Mouse (Mus musculus) midbrain, postnatal 0 days (tissue): ENCODE results near the gene Ier5. TPM values are rescaled to one million over a fixed set of nuclear protein-coding genes. Genes with fewer than 3 reads are reported as not detected.

Experiments
- ATAC-seq: fragments of 200-750 bp; cut with Nextera tagmentation; 2 replicates; pipeline ENCODE4 v1.8.0; 2017; ENCODE audit warnings: moderate number of reproducible peaks, mild to moderate bottlenecking, moderate TSS enrichment, moderate library complexity; ENCODE audit not compliant: low FRiP score
- DNase-seq: peaks from one replicate; pipeline ENCODE4 v3.0.0-alpha.2; 2015; ENCODE audit warnings: low spot score
- H3K27ac ChIP-seq: fragments of 300-500 bp; sonication (generic); 2 replicates; pipeline ENCODE4 v1.5.1; 2014; ENCODE audit warnings: low read depth, mild to moderate bottlenecking, low read length, mixed read lengths
- H3K27me3 ChIP-seq: fragments of 300-500 bp; sonication (generic); 2 replicates; pipeline ENCODE4 v1.6.1; 2014; ENCODE audit warnings: low read length, control low read depth, mixed read lengths; ENCODE audit not compliant: insufficient read depth
- H3K36me3 ChIP-seq: fragments of 300-500 bp; sonication (generic); 2 replicates; pipeline ENCODE4 v1.6.1; 2014; ENCODE audit warnings: low read length, control low read depth, mixed read lengths; ENCODE audit not compliant: insufficient read depth
- H3K4me1 ChIP-seq: fragments of 300-500 bp; sonication (generic); 2 replicates; pipeline ENCODE4 v1.6.1; 2014; ENCODE audit warnings: mild to moderate bottlenecking, control low read depth, antibody characterized with exemption, low read length, mixed read lengths; ENCODE audit not compliant: insufficient read depth
- H3K4me2 ChIP-seq: fragments of 300-500 bp; sonication (generic); 2 replicates; pipeline ENCODE4 v1.6.1; 2014; ENCODE audit warnings: low read depth, mild to moderate bottlenecking, low read length, mixed read lengths; ENCODE audit not compliant: poor library complexity, severe bottlenecking
- H3K4me3 ChIP-seq: fragments of 300-500 bp; sonication (generic); 2 replicates; pipeline ENCODE4 v1.5.1; 2014; ENCODE audit warnings: low read depth, mild to moderate bottlenecking, low read length, moderate library complexity
- H3K9ac ChIP-seq: fragments of 300-500 bp; sonication (generic); replicated peaks from 2 replicates; pipeline ENCODE4 v1.6.1; 2014; ENCODE audit warnings: mild to moderate bottlenecking, low read length, moderate library complexity, mixed read lengths; ENCODE audit not compliant: poor library complexity, severe bottlenecking
- H3K9me3 ChIP-seq: fragments of 300-500 bp; sonication (generic); 2 replicates; pipeline ENCODE4 v1.6.1; 2016; ENCODE audit warnings: low read length, control low read depth
- CTCF ChIP-seq: IDR thresholded peaks from 2 replicates; pipeline ENCODE4 v1.5.1; 2016; ENCODE audit warnings: antibody characterized with exemption, mild to moderate bottlenecking
- WGBS: fragments of 180-500 bp; shearing (Covaris S2); extraction: QIAGEN DNeasy Blood & Tissue Kit; methylation state at CpG from one replicate; pipeline ENCODE4 v1.1.7; 2014; 5-methylcytosine and 5-hydroxymethylcytosine counted together
- polyA plus RNA-seq: library from polyadenylated mRNA; unstranded; fragments of >200 nt; fragmentation: Nextera tagmentation; extraction: Ambion mirVana; gene quantifications from 2 replicates; pipeline ENCODE4 v1.2.1, GENCODE M21; 2015
- total RNA-seq: library from RNA; depleted of rRNA; stranded (reverse); fragments of >200 nt; gene quantifications from 2 replicates; pipeline ENCODE4 v1.2.3, GENCODE M21; 2014

Gene Ier5
- total and polyA plus RNA-seq, 2 experiments from 2014 or later = 4.0 to 44.2 TPM

GRCm38 (mm10) chr1:155107843-155108242, 8.4 kb upstream of the Ier5 start:
- ATAC-seq = no peak

DNA sequence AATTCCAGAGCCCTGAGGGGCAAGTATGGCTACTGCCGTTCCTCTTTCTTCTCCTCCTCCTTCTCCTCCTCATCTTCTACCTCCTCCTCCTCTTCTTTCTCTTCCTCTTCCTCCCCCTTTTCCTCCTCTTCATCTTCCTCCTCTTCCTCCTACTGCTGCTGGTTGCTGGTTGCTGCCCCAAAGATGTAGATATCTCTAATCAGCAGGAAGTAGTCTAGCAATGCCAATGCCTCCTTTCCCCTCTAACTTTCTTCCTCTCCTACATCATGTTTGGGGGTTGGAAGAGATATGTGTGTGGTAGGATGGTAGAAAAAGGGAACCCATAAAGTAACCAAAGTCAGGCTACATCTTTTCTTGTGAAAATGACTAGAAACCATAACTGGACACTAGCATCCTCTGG, 6.9 kb upstream of the Ier5 start:
- ATAC-seq (no peak), DNase-seq (no peak)
- Histone ChIP-seq H3K4me1 (peaks cover 6% of the 10 kb centered on the region), H3K27me3 (no peaks in the 10 kb centered on the region), H3K9me3 (no peaks in the 10 kb centered on the region), H3K36me3 (no peaks in the 10 kb centered on the region), H3K9ac (no peak overlapping the region), H3K27ac (no peak overlapping the region), H3K4me3 (no peak overlapping the region), H3K4me2 (no peak overlapping the region)
- no peak for TF ChIP-seq CTCF
- 100% methylated on average over 1 of the region's 1 CpGs for WGBS

More at GRCm38 (mm10) chr1:155107843-155108242, 8.4 kb upstream of the Ier5 start:
- no peaks in the 10 kb centered on the region for H3K9me3 ChIP-seq
- H3K9ac ChIP-seq = no peak overlapping the region
- H3K4me1 ChIP-seq = peaks cover 6% of the 10 kb centered on the region
- H3K27ac ChIP-seq = no peak overlapping the region
- no peak overlapping the region for H3K4me2 ChIP-seq
- H3K36me3 ChIP-seq = no peaks in the 10 kb centered on the region
- 49% methylated on average over 5 of the region's 5 CpGs for whole genome bisulfite sequencing
- no peak for DNase-seq
- TF ChIP-seq CTCF = no peak
- no peaks in the 10 kb centered on the region for H3K27me3 ChIP-seq
- H3K4me3 ChIP-seq = no peak overlapping the region

- ATAC-seq = no peak
- H3K27ac ChIP-seq = no peak overlapping the region
- no peaks in the 10 kb centered on the region for H3K27me3 ChIP-seq
- H3K36me3 ChIP-seq = no peaks in the 10 kb centered on the region
- no peaks in the 10 kb centered on the region for H3K9me3 ChIP-seq
- no peaks in the 10 kb centered on the region for H3K4me1 ChIP-seq
- TF ChIP-seq CTCF = no peak
- H3K4me3 ChIP-seq = no peak overlapping the region
- WGBS = 89% methylated on average over 5 of the region's 5 CpGs
- no peak overlapping the region for H3K9ac ChIP-seq
- no peak for DNase-seq
- H3K4me2 ChIP-seq = no peak overlapping the region
These were observed 4.6 kb upstream of the Ier5 start for GRCm38 (mm10) chr1:155103991-155104390.

DNA sequence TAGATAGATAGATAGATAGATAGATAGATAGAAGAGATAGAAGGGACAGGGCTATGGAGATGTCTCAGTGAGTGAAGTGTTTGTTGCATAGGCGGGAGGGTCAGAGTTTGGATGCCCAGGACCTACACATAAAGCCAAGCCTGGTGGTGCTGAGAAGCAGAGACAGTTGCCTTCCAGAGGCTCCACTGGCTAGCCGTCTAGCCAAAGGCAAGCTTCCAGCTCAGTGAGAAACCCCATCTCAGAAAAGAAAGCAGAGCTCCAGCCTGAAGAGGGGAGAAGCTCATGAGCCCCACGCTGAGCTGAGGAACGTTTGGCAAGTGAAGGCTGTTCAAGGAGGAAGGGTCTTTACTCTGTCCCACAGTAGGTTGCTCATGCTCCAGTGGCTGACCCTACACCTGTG, 3.2 kb upstream of the Ier5 start:
- no peak for DNase-seq
- TF ChIP-seq CTCF = no peak
- Histone ChIP-seq H3K9me3 (no peaks in the 10 kb centered on the region), H3K27ac (no peak overlapping the region), H3K4me3 (no peak overlapping the region), H3K4me1 (no peaks in the 10 kb centered on the region), H3K9ac (no peak overlapping the region), H3K27me3 (no peaks in the 10 kb centered on the region), H3K36me3 (no peaks in the 10 kb centered on the region), H3K4me2 (no peak overlapping the region)
- no peak for ATAC-seq
- 72% methylated on average over 4 of the region's 4 CpGs for WGBS

DNA sequence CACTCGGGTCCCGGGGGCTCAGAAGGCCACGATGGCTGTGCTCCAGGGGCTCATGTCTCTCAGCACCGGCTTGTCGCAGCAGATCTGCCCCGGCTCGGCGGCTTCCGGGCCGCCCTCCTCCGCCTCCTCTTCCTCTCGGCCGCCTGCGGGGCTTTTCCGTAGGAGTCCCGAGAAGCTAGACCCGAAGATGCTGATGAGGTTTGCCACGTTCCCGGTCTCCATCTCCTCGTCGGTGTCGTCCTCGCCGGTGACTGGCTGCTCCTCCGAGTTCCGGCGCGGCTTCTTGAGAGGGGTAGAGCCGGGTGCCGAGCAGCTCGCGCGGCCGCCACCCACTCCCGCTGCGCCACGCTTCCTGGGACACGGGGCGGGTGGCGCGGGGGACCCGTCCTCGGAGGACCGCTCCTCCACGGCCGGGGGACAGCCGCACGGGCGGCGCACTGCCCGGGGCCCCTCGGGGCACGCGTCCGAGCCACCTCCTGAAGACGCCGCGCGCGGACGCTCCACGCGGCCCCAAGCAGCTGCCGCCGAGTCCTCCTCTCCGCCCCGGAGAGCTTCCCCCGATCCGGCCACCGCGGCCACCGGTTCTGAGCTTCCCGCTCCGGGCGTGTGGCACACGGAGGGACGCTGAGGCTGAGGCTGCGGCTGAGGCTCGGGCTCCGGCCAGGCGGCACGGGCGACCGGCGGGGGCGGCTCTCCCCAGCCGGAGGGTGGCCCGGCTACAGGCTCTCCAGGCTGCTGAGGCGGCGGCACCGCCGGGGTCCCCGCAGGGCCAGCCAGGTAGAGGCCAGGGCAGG, 753 bp downstream of the Ier5 start:
- H3K4me3 ChIP-seq = peak overlapping the region; percentile 96
- peak; percentile 44 for DNase-seq
- no peak for TF ChIP-seq CTCF
- peak overlapping the region; percentile 84 for H3K4me2 ChIP-seq
- WGBS = under 1% methylated on average over 75 of the region's 93 CpGs
- H3K27ac ChIP-seq = peak overlapping the region; percentile 84
- peak overlapping the region; percentile 97 for H3K9ac ChIP-seq
- H3K4me1 ChIP-seq = peaks cover 7% of the 10 kb centered on the region; the same call in 1 of the 2 replicates
- no peaks in the 10 kb centered on the region for H3K36me3 ChIP-seq
- H3K9me3 ChIP-seq = no peaks in the 10 kb centered on the region
- peak; percentile 57 for ATAC-seq
- no peaks in the 10 kb centered on the region for H3K27me3 ChIP-seq

DNA sequence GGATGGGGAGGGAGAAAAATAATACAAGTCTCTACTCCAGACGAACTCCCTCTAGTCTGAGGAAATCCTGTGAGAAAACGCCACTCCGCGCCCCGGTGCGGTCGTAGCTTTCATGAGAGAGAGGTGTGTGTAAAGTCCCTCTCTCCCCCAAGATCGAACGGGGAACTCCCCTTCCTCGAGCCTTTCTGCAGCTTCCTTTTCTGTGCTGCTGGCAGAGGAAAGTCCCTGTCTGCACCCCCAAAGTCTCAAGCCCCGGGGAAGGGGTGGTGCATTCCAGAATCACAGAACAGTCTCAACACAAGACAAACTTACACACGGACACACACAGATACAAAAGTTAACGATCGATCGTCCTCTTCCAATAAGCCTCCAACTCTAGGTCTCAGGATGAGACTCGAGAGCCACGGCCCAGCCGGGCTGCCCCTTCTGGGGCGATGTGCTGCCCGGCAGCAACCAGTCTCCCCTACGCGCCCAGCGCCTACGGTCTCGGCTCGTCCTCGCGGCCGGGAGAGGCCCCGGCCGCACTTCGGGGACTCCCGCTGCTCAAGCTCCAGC, 1.4 kb downstream of the Ier5 start:
- Histone ChIP-seq H3K9ac (peak overlapping the region; percentile 97), H3K4me3 (peak overlapping the region; percentile 96), H3K27ac (peak overlapping the region; percentile 84), H3K4me2 (peak overlapping the region; percentile 84), H3K9me3 (no peaks in the 10 kb centered on the region), H3K4me1 (peaks cover 14% of the 10 kb centered on the region), H3K27me3 (no peaks in the 10 kb centered on the region), H3K36me3 (no peaks in the 10 kb centered on the region)
- DNase-seq (peak; percentile 26), ATAC-seq (no peak)
- under 1% methylated on average over 33 of the region's 33 CpGs for WGBS
- no peak for TF ChIP-seq CTCF
